Mouse (Mus musculus) brain, embryonic 14.5 days (tissue): ENCODE data around the gene Trmt112.

Source experiments
- CTCF ChIP-seq: fragments of 200-500 bp; IDR thresholded peaks from 2 replicates; pipeline ENCODE4 v1.5.1; 2012; ENCODE audit warnings: inconsistent platforms, mild to moderate bottlenecking, moderate library complexity, borderline replicate concordance; ENCODE audit not compliant: insufficient read depth, insufficient read length; ENCODE audit errors: extremely low read depth
- POLR2A ChIP-seq: fragments of 200-500 bp; IDR thresholded peaks from 2 replicates; pipeline ENCODE4 v1.6.1; 2012; ENCODE audit warnings: mild to moderate bottlenecking, inconsistent platforms, borderline replicate concordance; ENCODE audit not compliant: poor library complexity, insufficient read depth, insufficient read length, severe bottlenecking; ENCODE audit errors: extremely low read depth

- TF ChIP-seq CTCF (no peak), POLR2A (no peak)
These were observed 35.2 kb upstream of the Trmt112 start for GRCm38 (mm10) chr19:6874257-6874656.
